Mouse (Mus musculus) stomach, postnatal 0 days (tissue): ENCODE measurements at regions not wholly inside any gene's neighbourhood (a gene's known extent, or its start where the extent isn't known, plus 50 kb on each side); places are given as distances from the start of the nearest gene placed in this dataset.
"Not testable (repeated sequence)": the region's sequence is repeated elsewhere in the genome, so short reads cannot be mapped to it uniquely, and the experiment has no call there.

Experiments
- ATAC-seq: fragments of 200-750 bp; cut with Nextera tagmentation; 2 replicates; pipeline ENCODE4 v1.8.0; 2017; ENCODE audit not compliant: low FRiP score, low TSS enrichment
- DNase-seq: peaks from one replicate; pipeline ENCODE4 v3.0.0-alpha.2; 2016; ENCODE audit warnings: low spot score
- H3K27ac ChIP-seq: fragments of 300-500 bp; sonication (generic); replicated peaks from 2 replicates; pipeline ENCODE4 v1.5.1; 2014; ENCODE audit warnings: mild to moderate bottlenecking, control low read depth
- H3K27me3 ChIP-seq: fragments of 300-500 bp; sonication (generic); 2 replicates; pipeline ENCODE4 v1.6.1; 2014; ENCODE audit warnings: low read length; ENCODE audit not compliant: control insufficient read depth, insufficient read depth
- H3K36me3 ChIP-seq: fragments of 300-500 bp; sonication (generic); 2 replicates; pipeline ENCODE4 v1.6.1; 2014; ENCODE audit warnings: low read length, mixed read lengths; ENCODE audit not compliant: control insufficient read depth, insufficient read depth
- H3K4me1 ChIP-seq: fragments of 300-500 bp; sonication (generic); replicated peaks from 2 replicates; pipeline ENCODE4 v1.6.1; 2014; ENCODE audit warnings: antibody characterized with exemption; ENCODE audit not compliant: control insufficient read depth, insufficient read depth
- H3K4me2 ChIP-seq: fragments of 300-500 bp; sonication (generic); replicated peaks from 2 replicates; pipeline ENCODE4 v1.6.1; 2014; ENCODE audit warnings: low read depth, mild to moderate bottlenecking, control low read depth, moderate library complexity
- H3K4me3 ChIP-seq: fragments of 300-500 bp; sonication (generic); 2 replicates; pipeline ENCODE4 v1.5.1; 2014; ENCODE audit warnings: low read depth, low read length, control low read depth
- H3K9ac ChIP-seq: fragments of 300-500 bp; sonication (generic); 2 replicates; pipeline ENCODE4 v1.6.1; 2014; ENCODE audit warnings: mild to moderate bottlenecking, low read length, control low read depth, mixed read lengths
- H3K9me3 ChIP-seq: fragments of 300-500 bp; sonication (generic); 2 replicates; pipeline ENCODE4 v1.6.1; 2016; ENCODE audit warnings: low read length; ENCODE audit not compliant: control insufficient read depth
- CTCF ChIP-seq: IDR thresholded peaks from 2 replicates; pipeline ENCODE4 v1.5.1; 2016; ENCODE audit warnings: antibody characterized with exemption, low read depth, mild to moderate bottlenecking, moderate library complexity
- EP300 ChIP-seq: optimal IDR thresholded peaks from 2 replicates; pipeline ENCODE3; 2016; ENCODE audit warnings: antibody characterized with exemption
- WGBS: fragments of 180-500 bp; shearing (Covaris S2); extraction: QIAGEN DNeasy Blood & Tissue Kit; methylation state at CpG from one replicate; pipeline ENCODE4 v1.1.7; 2014; 5-methylcytosine and 5-hydroxymethylcytosine counted together

DNA sequence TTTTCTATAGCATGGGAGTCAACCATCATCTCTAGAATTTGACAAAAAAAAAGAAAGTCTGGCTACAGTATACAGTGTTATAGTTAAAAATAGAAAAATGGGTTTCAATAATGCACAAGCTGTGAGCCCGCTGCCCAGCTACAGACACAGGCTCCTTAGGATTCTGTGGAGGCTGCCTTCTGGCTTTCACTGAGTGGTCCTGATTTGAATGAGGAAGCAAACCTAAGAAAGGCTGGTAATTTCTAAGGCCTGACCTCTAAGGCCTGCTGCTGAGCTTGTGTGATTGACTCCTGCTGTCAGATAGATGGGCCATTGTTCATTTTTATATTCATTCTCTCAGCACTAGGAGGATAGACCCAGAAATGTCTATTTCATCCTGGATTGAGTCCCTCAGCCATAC is 67.7 kb downstream of the Alg10b start:
- no peak for ATAC-seq
- Histone ChIP-seq H3K27ac (no peak overlapping the region), H3K4me3 (no peak overlapping the region), H3K9me3 (no peaks in the 10 kb centered on the region), H3K4me2 (no peak overlapping the region), H3K36me3 (no peaks in the 10 kb centered on the region), H3K4me1 (no peaks in the 10 kb centered on the region), H3K9ac (no peak overlapping the region), H3K27me3 (no peaks in the 10 kb centered on the region)
- TF ChIP-seq EP300 = no peak
- TF ChIP-seq CTCF = no peak
- 88% methylated on average over 1 of the region's 1 CpGs for WGBS
- DNase-seq = no peak

DNA sequence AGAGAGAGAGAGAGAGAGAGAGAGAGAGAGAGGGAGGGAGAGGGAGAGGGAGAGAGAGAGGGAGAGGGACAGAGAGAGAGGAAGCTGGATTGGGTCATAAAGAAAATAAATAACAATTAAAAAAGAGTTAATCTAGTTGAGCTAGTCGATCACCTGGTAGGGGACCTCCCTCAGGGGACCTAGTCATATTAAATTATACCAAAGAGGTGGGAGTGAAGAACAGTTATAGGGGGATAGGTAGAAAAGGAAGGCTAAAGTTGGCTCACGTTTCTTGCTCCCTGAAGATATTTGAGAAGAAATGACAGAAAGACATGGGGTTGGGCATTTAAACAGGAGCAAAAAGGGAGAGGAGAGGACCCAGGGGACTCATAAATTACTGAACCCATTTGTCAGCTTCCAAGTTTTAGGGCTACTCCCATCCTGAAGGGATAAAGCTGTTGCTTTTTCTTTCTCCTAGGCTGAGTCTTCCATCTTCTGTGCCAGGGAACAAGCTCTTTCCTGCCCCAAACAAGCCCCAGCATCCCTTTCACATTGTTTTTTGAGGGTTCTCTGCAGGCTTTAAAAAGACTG is 70.3 kb downstream of the Alg10b start:
- no peak overlapping the region for H3K4me3 ChIP-seq
- no peak overlapping the region for H3K27ac ChIP-seq
- H3K9me3 ChIP-seq = no peaks in the 10 kb centered on the region
- H3K4me2 ChIP-seq = no peak overlapping the region
- no peak for ATAC-seq
- no peaks in the 10 kb centered on the region for H3K27me3 ChIP-seq
- no peak overlapping the region for H3K9ac ChIP-seq
- WGBS = 50% methylated on average over 2 of the region's 2 CpGs
- TF ChIP-seq CTCF (no peak), EP300 (no peak)
- no peaks in the 10 kb centered on the region for H3K4me1 ChIP-seq
- DNase-seq = no peak
- no peaks in the 10 kb centered on the region for H3K36me3 ChIP-seq

DNA sequence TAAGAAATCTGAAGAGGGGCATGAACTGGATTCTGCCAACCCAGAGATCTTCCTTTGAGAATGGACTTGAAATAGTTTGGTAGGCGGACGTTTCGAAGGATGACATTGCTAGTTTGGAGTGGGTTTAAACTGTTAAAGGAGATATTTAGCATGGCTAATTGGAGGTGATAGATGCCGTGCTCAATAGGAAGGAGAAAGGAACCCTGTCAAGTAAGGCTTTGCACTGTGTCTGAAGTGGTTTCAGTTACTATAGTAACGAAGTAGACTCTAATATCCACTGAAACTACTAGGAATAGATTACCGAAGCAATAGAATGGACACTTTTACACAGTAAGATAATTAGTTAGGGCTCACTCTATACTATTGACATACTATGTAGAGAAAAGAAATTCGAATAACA is 74.5 kb downstream of the Alg10b start:
- Histone ChIP-seq H3K4me1 (no peaks in the 10 kb centered on the region), H3K27ac (no peak overlapping the region), H3K4me2 (no peak overlapping the region), H3K36me3 (no peaks in the 10 kb centered on the region), H3K9ac (no peak overlapping the region), H3K4me3 (no peak overlapping the region), H3K9me3 (no peaks in the 10 kb centered on the region), H3K27me3 (no peaks in the 10 kb centered on the region)
- DNase-seq (no peak), ATAC-seq (no peak)
- 79% methylated on average over 7 of the region's 7 CpGs for WGBS
- TF ChIP-seq EP300 = no peak
- TF ChIP-seq CTCF = no peak

DNA sequence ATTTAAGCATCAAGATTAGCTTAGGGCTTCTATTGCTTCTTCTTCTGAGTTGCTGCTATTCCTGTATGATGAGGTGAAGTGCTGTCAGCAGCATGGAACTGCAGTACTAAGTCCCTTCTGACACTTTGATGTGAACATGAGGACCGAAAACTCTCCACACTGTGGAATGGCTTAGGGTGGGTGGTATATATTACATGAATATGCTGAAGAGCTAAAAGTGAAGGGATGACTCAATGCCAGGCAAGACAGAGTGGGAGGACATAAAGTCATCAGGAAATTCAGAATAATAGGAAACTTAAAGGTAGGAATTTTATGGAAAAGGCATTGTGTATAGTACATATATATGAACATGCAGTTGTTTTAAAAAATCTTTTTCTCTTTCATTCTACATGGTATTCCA is 79.3 kb downstream of the Alg10b start:
- Histone ChIP-seq H3K4me1 (no peaks in the 10 kb centered on the region), H3K4me3 (no peak overlapping the region), H3K27ac (no peak overlapping the region), H3K36me3 (no peaks in the 10 kb centered on the region), H3K9ac (no peak overlapping the region), H3K4me2 (no peak overlapping the region), H3K27me3 (no peaks in the 10 kb centered on the region), H3K9me3 (no peaks in the 10 kb centered on the region)
- no peak for DNase-seq
- 93% methylated on average over 1 of the region's 1 CpGs for WGBS
- no peak for ATAC-seq
- TF ChIP-seq CTCF = no peak

DNA sequence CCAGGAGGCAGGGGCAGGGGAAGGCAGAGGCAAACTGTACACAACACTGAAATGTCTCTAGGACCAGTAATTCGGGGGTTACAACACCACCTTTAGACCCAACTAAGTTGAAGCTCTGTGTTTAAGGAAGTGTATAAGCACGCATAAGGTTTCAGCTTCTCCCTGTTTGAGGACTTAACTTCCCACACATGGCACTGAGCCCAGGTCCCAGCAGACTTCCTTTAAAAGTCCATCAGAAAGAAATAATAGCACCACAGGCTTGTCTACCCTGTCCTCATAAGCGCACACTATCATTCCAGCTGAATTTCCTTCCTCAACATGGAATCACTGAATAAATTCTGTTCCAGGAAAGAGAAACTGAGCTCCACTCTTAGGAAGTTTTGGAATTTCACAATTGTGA is 80.9 kb downstream of the Alg10b start:
- no peaks in the 10 kb centered on the region for H3K4me1 ChIP-seq
- TF ChIP-seq CTCF = no peak
- TF ChIP-seq EP300 = no peak
- no peak overlapping the region for H3K27ac ChIP-seq
- no peak overlapping the region for H3K4me2 ChIP-seq
- ATAC-seq (no peak), DNase-seq (no peak)
- no peak overlapping the region for H3K9ac ChIP-seq
- H3K9me3 ChIP-seq = no peaks in the 10 kb centered on the region
- H3K4me3 ChIP-seq = no peak overlapping the region
- WGBS = 50% methylated on average over 3 of the region's 3 CpGs
- H3K36me3 ChIP-seq = no peaks in the 10 kb centered on the region
- H3K27me3 ChIP-seq = no peaks in the 10 kb centered on the region

DNA sequence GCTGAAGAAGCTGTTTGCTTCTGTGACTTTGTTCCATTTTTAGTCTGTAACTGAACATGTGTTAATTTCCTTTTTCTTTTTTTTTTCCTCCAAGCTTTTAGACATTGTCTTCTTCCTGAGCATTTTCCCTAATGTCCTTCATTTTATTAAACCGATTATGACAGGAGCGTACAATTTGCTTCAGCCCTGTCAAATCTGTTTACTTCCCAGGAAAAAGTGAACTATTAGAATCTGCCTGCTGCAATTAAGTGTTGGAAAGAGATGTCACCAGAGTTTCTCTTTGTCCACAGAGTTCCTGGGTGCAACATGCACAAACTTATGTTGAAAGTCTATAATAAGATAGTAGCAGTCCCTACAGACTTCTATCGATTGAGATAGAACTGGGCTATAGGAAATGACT is 82.8 kb downstream of the Alg10b start:
- no peak for DNase-seq
- no peak for TF ChIP-seq EP300
- no peak for TF ChIP-seq CTCF
- Histone ChIP-seq H3K27ac (no peak overlapping the region), H3K9me3 (no peaks in the 10 kb centered on the region), H3K4me2 (no peak overlapping the region), H3K4me3 (no peak overlapping the region), H3K4me1 (no peaks in the 10 kb centered on the region), H3K36me3 (no peaks in the 10 kb centered on the region), H3K9ac (no peak overlapping the region), H3K27me3 (no peaks in the 10 kb centered on the region)
- ATAC-seq = no peak
- WGBS = 64% methylated on average over 3 of the region's 3 CpGs

DNA sequence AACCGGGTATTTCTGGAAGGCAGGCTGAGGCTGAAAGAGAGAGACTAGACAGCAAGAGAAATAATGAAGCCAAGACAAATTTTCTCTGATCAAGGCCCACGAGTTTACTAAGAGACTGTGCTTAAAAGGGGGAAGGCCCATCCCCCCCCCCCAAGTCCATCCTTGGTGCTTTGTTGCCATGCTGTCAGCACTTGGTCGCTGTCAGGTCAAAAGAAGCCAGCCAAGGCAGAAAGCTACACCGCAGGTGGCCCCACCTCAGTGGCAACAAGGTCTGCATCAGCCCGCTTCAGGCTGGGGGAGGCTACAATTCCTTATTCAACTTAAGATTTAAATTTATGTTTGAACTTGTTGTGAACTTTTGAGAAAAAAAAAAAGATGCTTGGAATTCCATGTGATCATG is 84.3 kb downstream of the Alg10b start:
- H3K9ac ChIP-seq, DNase-seq, H3K4me1 ChIP-seq, ATAC-seq, H3K27ac ChIP-seq, H3K4me2 ChIP-seq, H3K9me3 ChIP-seq, H3K4me3 ChIP-seq, H3K27me3 ChIP-seq, H3K36me3 ChIP-seq: not testable (repeated sequence)
- WGBS = 31% methylated on average over 5 of the region's 5 CpGs
